Mouse (Mus musculus) adrenal gland, postnatal 36 days (tissue): ENCODE results near the gene Fgf8. TPM values are rescaled to one million over a fixed set of nuclear protein-coding genes. Genes with fewer than 3 reads are reported as not detected.
A peak's percentile ranks its signal among the peaks of the same experiment; 100 is the strongest.

Source experiments
- DNase-seq, 2 experiments: peaks; one replicate each; pipeline ENCODE4 v3.0.0; 2021; ENCODE audit warnings: mixed read lengths in 1 of 2
- total RNA-seq, 2 experiments: library from RNA; stranded (reverse); gene quantifications; 2 replicates each; pipeline ENCODE4 v1.2.3; 2021

Gene Fgf8
- total RNA-seq, 2 experiments from 2014 or later: not detected

GRCm38 (mm10) chr19:45727231-45727630, 15.5 kb downstream of the Fgf8 start:
- no peak for DNase-seq

GRCm38 (mm10) chr19:45725677-45726277, 16.9 kb downstream of the Fgf8 start:
- DNase-seq: no peak

GRCm38 (mm10) chr19:45722188-45722587, 20.5 kb downstream of the Fgf8 start:
- DNase-seq: no peak

GRCm38 (mm10) chr19:45718286-45718685, 24.4 kb downstream of the Fgf8 start:
- no peak for DNase-seq

- DNase-seq: peak; percentile 64 to 71
These were observed 25.1 kb downstream of the Fgf8 start for GRCm38 (mm10) chr19:45717493-45718220.

GRCm38 (mm10) chr19:45708704-45709103, 34.0 kb downstream of the Fgf8 start:
- no peak for DNase-seq

GRCm38 (mm10) chr19:45696281-45696600, 46.5 kb downstream of the Fgf8 start:
- DNase-seq: no peak

- DNase-seq: no peak
These were observed 47.0 kb downstream of the Fgf8 start for GRCm38 (mm10) chr19:45695496-45696280.

GRCm38 (mm10) chr19:45694056-45694455, 48.7 kb downstream of the Fgf8 start:
- no peak for DNase-seq

- DNase-seq: no peak
These were observed 50.5 kb downstream of the Fgf8 start for GRCm38 (mm10) chr19:45692211-45692610.

GRCm38 (mm10) chr19:45691001-45691535, 51.6 kb downstream of the Fgf8 start:
- no peak for DNase-seq

- no peak for DNase-seq
These were observed 55.7 kb downstream of the Fgf8 start for GRCm38 (mm10) chr19:45687001-45687400.

Other genes starting within 250 kb of the Fgf8 start
- gene Poll, start 182.4 kb downstream of the Fgf8 start, total RNA-seq: 10 to 100 TPM; 10.8 to 13.9 TPM
- 10 to 100 TPM; 30.3 to 30.5 TPM for gene Gm17018, start 182.3 kb downstream of the Fgf8 start, total RNA-seq
- 10 to 100 TPM; 30.7 to 35.0 TPM for gene Fbxw4, start 82.6 kb downstream of the Fgf8 start, total RNA-seq
- 10 to 100 TPM; 31.7 to 38.0 TPM for gene Npm3, start 6.7 kb upstream of the Fgf8 start, total RNA-seq
- 10 to 100 TPM; 58.5 to 67.4 TPM for gene Mgea5, start 40.9 kb upstream of the Fgf8 start, total RNA-seq
- gene Kcnip2, start 73.1 kb upstream of the Fgf8 start, total RNA-seq: under 1 TPM; 0.23 to 0.36 TPM